Mouse (Mus musculus) MN1 (cell line): ENCODE results near the gene Cfap54.

Experiments used
- DNase-seq: peaks from one replicate; pipeline ENCODE4 v3.0.0-alpha.2; 2016; ENCODE audit warnings: low spot score

The Cfap54 gene

GRCm38 (mm10) chr10:93053315-93053714 lies 28.1 kb downstream of the Cfap54 start:
- DNase-seq, result no peak

GRCm38 (mm10) chr10:93051016-93051726 lies 30.2 kb downstream of the Cfap54 start:
- peak; percentile 90 for DNase-seq

- no peak for DNase-seq
Observed at GRCm38 (mm10) chr10:93050571-93050970, 30.8 kb downstream of the Cfap54 start.

- DNase-seq, result peak; percentile 22
Observed at GRCm38 (mm10) chr10:93043195-93043594, 38.2 kb downstream of the Cfap54 start.

- no peak for DNase-seq
Observed at GRCm38 (mm10) chr10:93041850-93042249, 39.6 kb downstream of the Cfap54 start.

GRCm38 (mm10) chr10:93041392-93041791 lies 40.0 kb downstream of the Cfap54 start:
- no peak for DNase-seq

- no peak for DNase-seq
Observed at GRCm38 (mm10) chr10:93036532-93036931, 44.9 kb downstream of the Cfap54 start.

GRCm38 (mm10) chr10:93035489-93035888 lies 45.9 kb downstream of the Cfap54 start:
- DNase-seq, result no peak

GRCm38 (mm10) chr10:93023295-93023694 lies 58.1 kb downstream of the Cfap54 start:
- DNase-seq, result no peak

- DNase-seq, result peak; percentile 75
Observed at GRCm38 (mm10) chr10:93014059-93014795, 67.2 kb downstream of the Cfap54 start.

- no peak for DNase-seq
Observed at GRCm38 (mm10) chr10:93011085-93011484, 70.3 kb downstream of the Cfap54 start.

GRCm38 (mm10) chr10:93006970-93007369 lies 74.4 kb downstream of the Cfap54 start:
- no peak for DNase-seq

- DNase-seq, result no peak
Observed at GRCm38 (mm10) chr10:93006405-93006804, 75.0 kb downstream of the Cfap54 start.

GRCm38 (mm10) chr10:92998536-92998935 lies 82.9 kb downstream of the Cfap54 start:
- no peak for DNase-seq

GRCm38 (mm10) chr10:92995186-92995585 lies 86.2 kb downstream of the Cfap54 start:
- DNase-seq, result no peak

GRCm38 (mm10) chr10:92994340-92994739 lies 87.1 kb downstream of the Cfap54 start:
- no peak for DNase-seq

GRCm38 (mm10) chr10:92992526-92992925 lies 88.9 kb downstream of the Cfap54 start:
- DNase-seq, result no peak

- no peak for DNase-seq
Observed at GRCm38 (mm10) chr10:92990576-92990975, 90.8 kb downstream of the Cfap54 start.

GRCm38 (mm10) chr10:92965134-92965533 lies 116.3 kb downstream of the Cfap54 start:
- no peak for DNase-seq

GRCm38 (mm10) chr10:92950044-92950443 lies 131.4 kb downstream of the Cfap54 start:
- DNase-seq, result no peak

GRCm38 (mm10) chr10:92942848-92943645 lies 138.4 kb downstream of the Cfap54 start:
- no peak for DNase-seq

- no peak for DNase-seq
Observed at GRCm38 (mm10) chr10:92941616-92942015, 139.8 kb downstream of the Cfap54 start.
